Mouse (Mus musculus) Muller cell, postnatal 12 days (primary cell): ENCODE measurements around the gene Gimap7.

ENCODE experiments used
- DNase-seq: peaks from one replicate; pipeline ENCODE4 v3.0.0-alpha.2; 2015; ENCODE audit errors: inconsistent ontology term

The Gimap7 gene

GRCm38 (mm10) chr6:48692962-48693361 lies 25.5 kb upstream of the Gimap7 start:
- no peak for DNase-seq

- no peak for DNase-seq
Observed at GRCm38 (mm10) chr6:48696830-48697554, 21.4 kb upstream of the Gimap7 start.

GRCm38 (mm10) chr6:48697555-48697930 lies 20.9 kb upstream of the Gimap7 start:
- DNase-seq = no peak

GRCm38 (mm10) chr6:48698066-48698856 lies 20.2 kb upstream of the Gimap7 start:
- DNase-seq = no peak

- DNase-seq = no peak
Observed at GRCm38 (mm10) chr6:48698888-48699287, 19.5 kb upstream of the Gimap7 start.

- DNase-seq = no peak
Observed at GRCm38 (mm10) chr6:48700251-48701075, 18.0 kb upstream of the Gimap7 start.

GRCm38 (mm10) chr6:48702146-48702545 lies 16.3 kb upstream of the Gimap7 start:
- no peak for DNase-seq

GRCm38 (mm10) chr6:48702601-48703000 lies 15.8 kb upstream of the Gimap7 start:
- no peak for DNase-seq

- no peak for DNase-seq
Observed at GRCm38 (mm10) chr6:48704146-48704545, 14.3 kb upstream of the Gimap7 start.

GRCm38 (mm10) chr6:48706130-48706529 lies 12.3 kb upstream of the Gimap7 start:
- no peak for DNase-seq

- DNase-seq = no peak
Observed at GRCm38 (mm10) chr6:48720326-48720725, 1.9 kb downstream of the Gimap7 start.

- DNase-seq = no peak
Observed at GRCm38 (mm10) chr6:48723468-48723867, 5.0 kb downstream of the Gimap7 start.

- peak; percentile 51 for DNase-seq
Observed at GRCm38 (mm10) chr6:48725476-48725875, 7.1 kb downstream of the Gimap7 start.

- no peak for DNase-seq
Observed at GRCm38 (mm10) chr6:48727761-48728160, 9.3 kb downstream of the Gimap7 start.

- no peak for DNase-seq
Observed at GRCm38 (mm10) chr6:48732864-48733304, 14.5 kb downstream of the Gimap7 start.

- DNase-seq = no peak
Observed at GRCm38 (mm10) chr6:48733660-48734059, 15.2 kb downstream of the Gimap7 start.

GRCm38 (mm10) chr6:48737053-48737452 lies 18.6 kb downstream of the Gimap7 start:
- no peak for DNase-seq

GRCm38 (mm10) chr6:48737688-48738087 lies 19.3 kb downstream of the Gimap7 start:
- DNase-seq = no peak

- DNase-seq = no peak
Observed at GRCm38 (mm10) chr6:48738961-48739779, 20.7 kb downstream of the Gimap7 start, which contains the start of gene Gimap1. Gimap1 (plus strand) TSS chr6:48739054.

GRCm38 (mm10) chr6:48739780-48740055 lies 21.3 kb downstream of the Gimap7 start:
- DNase-seq = no peak

GRCm38 (mm10) chr6:48740501-48741169 lies 22.2 kb downstream of the Gimap7 start:
- no peak for DNase-seq
